Mouse (Mus musculus): ENCODE data around the gene Itprid2. TPM values are rescaled to one million over a fixed set of nuclear protein-coding genes. Genes with fewer than 3 reads are reported as not detected.
A peak's percentile ranks its signal among the peaks of the same experiment; 100 is the strongest.
"Not testable (repeated sequence)": the region's sequence is repeated elsewhere in the genome, so short reads cannot be mapped to it uniquely, and the experiment has no call there.

Itprid2 gene
- polyA plus RNA-seq (2015; fragmentation: Nextera tagmentation; extraction: Ambion mirVana) = 3.5 and 4.2 TPM in 2 replicates

GRCm38 (mm10) chr2:79634528-79635400 lies at the start of gene Itprid2:
Itprid2 (plus strand) TSS chr2:79635352.
- peaks cover 7% of the 10 kb centered on the region for H3K4me1 ChIP-seq (ENCODE audit: control insufficient read depth, insufficient read depth, low read length)
- peak; percentile 99 for ATAC-seq
- H3K9me3 ChIP-seq (replicated peaks; ENCODE audit: control insufficient read depth, low read length, poor library complexity, severe bottlenecking) = no peaks in the 10 kb centered on the region
- peak within 1 kb of the TSS; percentile 90 for H3K9ac ChIP-seq (ENCODE audit: low read depth, low read length)
- peak within 1 kb of the TSS; percentile 82 for H3K27ac ChIP-seq (ENCODE audit: low read length)
- H3K4me2 ChIP-seq (ENCODE audit: low read length) = peak within 1 kb of the TSS; percentile 93
- no peaks in the 10 kb centered on the region for H3K36me3 ChIP-seq (ENCODE audit: control insufficient read depth, insufficient read depth, low read length)
- 4% methylated on average over 31 of the region's 46 CpGs for WGBS
- no peaks in the 10 kb centered on the region for H3K27me3 ChIP-seq (ENCODE audit: control insufficient read depth, insufficient read depth, low read depth, low read length)
- H3K4me3 ChIP-seq (ENCODE audit: low read depth, low read length) = peak within 1 kb of the TSS; percentile 95

- H3K4me3 ChIP-seq (ENCODE audit: low read depth, low read length) = no peak overlapping the region
- H3K27ac ChIP-seq (ENCODE audit: low read length) = no peak overlapping the region
- H3K9me3 ChIP-seq (replicated peaks; ENCODE audit: control insufficient read depth, low read length, poor library complexity, severe bottlenecking) = no peaks in the 10 kb centered on the region
- H3K36me3 ChIP-seq (ENCODE audit: control insufficient read depth, insufficient read depth, low read length) = no peaks in the 10 kb centered on the region
- H3K9ac ChIP-seq (ENCODE audit: low read depth, low read length) = no peak overlapping the region
- 0 out of 2 replicates have a peak, but pooled peaks cover 2% of the 10 kb centered on the region for H3K4me1 ChIP-seq (ENCODE audit: control insufficient read depth, insufficient read depth, low read length)
- no peaks in the 10 kb centered on the region for H3K27me3 ChIP-seq (ENCODE audit: control insufficient read depth, insufficient read depth, low read depth, low read length)
- no peak for ATAC-seq
- WGBS = 90% methylated on average over 2 of the region's 2 CpGs
- no peak overlapping the region for H3K4me2 ChIP-seq (ENCODE audit: low read length)
These were observed 39.0 kb upstream of the Itprid2 start for GRCm38 (mm10) chr2:79596177-79596576.

- no peak overlapping the region for H3K4me2 ChIP-seq (ENCODE audit: low read length)
- no peak overlapping the region for H3K4me3 ChIP-seq (ENCODE audit: low read depth, low read length)
- no peaks in the 10 kb centered on the region for H3K9me3 ChIP-seq (replicated peaks; ENCODE audit: control insufficient read depth, low read length, poor library complexity, severe bottlenecking)
- ATAC-seq = no peak
- no peak overlapping the region for H3K27ac ChIP-seq (ENCODE audit: low read length)
- no peaks in the 10 kb centered on the region for H3K36me3 ChIP-seq (ENCODE audit: control insufficient read depth, insufficient read depth, low read length)
- H3K27me3 ChIP-seq (ENCODE audit: control insufficient read depth, insufficient read depth, low read depth, low read length) = no peaks in the 10 kb centered on the region
- H3K9ac ChIP-seq (ENCODE audit: low read depth, low read length) = no peak overlapping the region
- 0 out of 2 replicates have a peak, but pooled peaks cover 6% of the 10 kb centered on the region for H3K4me1 ChIP-seq (ENCODE audit: control insufficient read depth, insufficient read depth, low read length)
These were observed 38.1 kb upstream of the Itprid2 start for GRCm38 (mm10) chr2:79597090-79597489.

- not testable (repeated sequence) for H3K4me3 ChIP-seq (ENCODE audit: low read depth, low read length); H3K27me3 ChIP-seq (ENCODE audit: control insufficient read depth, insufficient read depth, low read depth, low read length); H3K27ac ChIP-seq (ENCODE audit: low read length); H3K9ac ChIP-seq (ENCODE audit: low read depth, low read length); H3K4me1 ChIP-seq (ENCODE audit: control insufficient read depth, insufficient read depth, low read length); H3K4me2 ChIP-seq (ENCODE audit: low read length); H3K36me3 ChIP-seq (ENCODE audit: control insufficient read depth, insufficient read depth, low read length); H3K9me3 ChIP-seq (replicated peaks; ENCODE audit: control insufficient read depth, low read length, poor library complexity, severe bottlenecking); ATAC-seq
- WGBS = 58% methylated on average over 2 of the region's 2 CpGs
These were observed 34.0 kb upstream of the Itprid2 start for GRCm38 (mm10) chr2:79601109-79601508.

GRCm38 (mm10) chr2:79601691-79602116 lies 33.4 kb upstream of the Itprid2 start:
- peak; percentile 56; the same call in 1 of the 2 replicates for ATAC-seq
- 32% methylated on average over 4 of the region's 4 CpGs for WGBS
- no peak overlapping the region for H3K27ac ChIP-seq (ENCODE audit: low read length)

GRCm38 (mm10) chr2:79602306-79602705 lies 32.8 kb upstream of the Itprid2 start:
- 59% methylated on average over 6 of the region's 6 CpGs for WGBS
- no peak overlapping the region for H3K27ac ChIP-seq (ENCODE audit: low read length)
- no peak for ATAC-seq
- H3K36me3 ChIP-seq (ENCODE audit: control insufficient read depth, insufficient read depth, low read length) = no peaks in the 10 kb centered on the region
- H3K4me3 ChIP-seq (ENCODE audit: low read depth, low read length) = no peak overlapping the region
- H3K9ac ChIP-seq (ENCODE audit: low read depth, low read length) = no peak overlapping the region
- no peak overlapping the region for H3K4me2 ChIP-seq (ENCODE audit: low read length)
- no peaks in the 10 kb centered on the region for H3K27me3 ChIP-seq (ENCODE audit: control insufficient read depth, insufficient read depth, low read depth, low read length)
- H3K9me3 ChIP-seq (replicated peaks; ENCODE audit: control insufficient read depth, low read length, poor library complexity, severe bottlenecking) = no peaks in the 10 kb centered on the region
- H3K4me1 ChIP-seq (ENCODE audit: control insufficient read depth, insufficient read depth, low read length) = 0 out of 2 replicates have a peak, but pooled peaks cover 4% of the 10 kb centered on the region

More at GRCm38 (mm10) chr2:79601691-79602116, 33.4 kb upstream of the Itprid2 start:
- H3K9me3 ChIP-seq (replicated peaks; ENCODE audit: control insufficient read depth, low read length, poor library complexity, severe bottlenecking) = no peaks in the 10 kb centered on the region
- H3K9ac ChIP-seq (ENCODE audit: low read depth, low read length) = no peak overlapping the region
- 0 out of 2 replicates have a peak, but pooled peaks cover 6% of the 10 kb centered on the region for H3K4me1 ChIP-seq (ENCODE audit: control insufficient read depth, insufficient read depth, low read length)
- no peak overlapping the region for H3K4me3 ChIP-seq (ENCODE audit: low read depth, low read length)
- H3K36me3 ChIP-seq (ENCODE audit: control insufficient read depth, insufficient read depth, low read length) = no peaks in the 10 kb centered on the region
- H3K27me3 ChIP-seq (ENCODE audit: control insufficient read depth, insufficient read depth, low read depth, low read length) = no peaks in the 10 kb centered on the region
- H3K4me2 ChIP-seq (ENCODE audit: low read length) = no peak overlapping the region

GRCm38 (mm10) chr2:79603363-79603762 lies 31.8 kb upstream of the Itprid2 start:
- Histone ChIP-seq H3K9ac (ENCODE audit: low read depth, low read length) (no peak overlapping the region), H3K27ac (ENCODE audit: low read length) (no peak overlapping the region), H3K36me3 (ENCODE audit: control insufficient read depth, insufficient read depth, low read length) (no peaks in the 10 kb centered on the region), H3K4me3 (ENCODE audit: low read depth, low read length) (no peak overlapping the region), H3K4me1 (ENCODE audit: control insufficient read depth, insufficient read depth, low read length) (0 out of 2 replicates have a peak, but pooled peaks cover 4% of the 10 kb centered on the region), H3K27me3 (ENCODE audit: control insufficient read depth, insufficient read depth, low read depth, low read length) (no peaks in the 10 kb centered on the region), H3K9me3 (replicated peaks; ENCODE audit: control insufficient read depth, low read length, poor library complexity, severe bottlenecking) (no peaks in the 10 kb centered on the region), H3K4me2 (ENCODE audit: low read length) (no peak overlapping the region)
- ATAC-seq = no peak
- 94% methylated on average over 4 of the region's 4 CpGs for WGBS

- H3K9ac ChIP-seq (ENCODE audit: low read depth, low read length) = no peak overlapping the region
- H3K4me3 ChIP-seq (ENCODE audit: low read depth, low read length) = no peak overlapping the region
- no peak overlapping the region for H3K27ac ChIP-seq (ENCODE audit: low read length)
- no peak for ATAC-seq
- H3K9me3 ChIP-seq (replicated peaks; ENCODE audit: control insufficient read depth, low read length, poor library complexity, severe bottlenecking) = no peaks in the 10 kb centered on the region
- no peaks in the 10 kb centered on the region for H3K36me3 ChIP-seq (ENCODE audit: control insufficient read depth, insufficient read depth, low read length)
- 0 out of 2 replicates have a peak, but pooled peaks cover 4% of the 10 kb centered on the region for H3K4me1 ChIP-seq (ENCODE audit: control insufficient read depth, insufficient read depth, low read length)
- H3K4me2 ChIP-seq (ENCODE audit: low read length) = no peak overlapping the region
- 83% methylated on average over 2 of the region's 2 CpGs for WGBS
- H3K27me3 ChIP-seq (ENCODE audit: control insufficient read depth, insufficient read depth, low read depth, low read length) = no peaks in the 10 kb centered on the region
These were observed 29.1 kb upstream of the Itprid2 start for GRCm38 (mm10) chr2:79606033-79606432.

GRCm38 (mm10) chr2:79607181-79607580 lies 28.0 kb upstream of the Itprid2 start:
- Histone ChIP-seq H3K4me1 (ENCODE audit: control insufficient read depth, insufficient read depth, low read length) (no peaks in the 10 kb centered on the region), H3K27me3 (ENCODE audit: control insufficient read depth, insufficient read depth, low read depth, low read length) (no peaks in the 10 kb centered on the region), H3K9me3 (replicated peaks; ENCODE audit: control insufficient read depth, low read length, poor library complexity, severe bottlenecking) (no peaks in the 10 kb centered on the region), H3K9ac (ENCODE audit: low read depth, low read length) (no peak overlapping the region), H3K27ac (ENCODE audit: low read length) (no peak overlapping the region), H3K4me3 (ENCODE audit: low read depth, low read length) (no peak overlapping the region), H3K4me2 (ENCODE audit: low read length) (no peak overlapping the region), H3K36me3 (ENCODE audit: control insufficient read depth, insufficient read depth, low read length) (no peaks in the 10 kb centered on the region)
- WGBS = 73% methylated on average over 2 of the region's 2 CpGs
- no peak for ATAC-seq
